Mouse (Mus musculus): ENCODE results near the gene C2cd3.

DNA sequence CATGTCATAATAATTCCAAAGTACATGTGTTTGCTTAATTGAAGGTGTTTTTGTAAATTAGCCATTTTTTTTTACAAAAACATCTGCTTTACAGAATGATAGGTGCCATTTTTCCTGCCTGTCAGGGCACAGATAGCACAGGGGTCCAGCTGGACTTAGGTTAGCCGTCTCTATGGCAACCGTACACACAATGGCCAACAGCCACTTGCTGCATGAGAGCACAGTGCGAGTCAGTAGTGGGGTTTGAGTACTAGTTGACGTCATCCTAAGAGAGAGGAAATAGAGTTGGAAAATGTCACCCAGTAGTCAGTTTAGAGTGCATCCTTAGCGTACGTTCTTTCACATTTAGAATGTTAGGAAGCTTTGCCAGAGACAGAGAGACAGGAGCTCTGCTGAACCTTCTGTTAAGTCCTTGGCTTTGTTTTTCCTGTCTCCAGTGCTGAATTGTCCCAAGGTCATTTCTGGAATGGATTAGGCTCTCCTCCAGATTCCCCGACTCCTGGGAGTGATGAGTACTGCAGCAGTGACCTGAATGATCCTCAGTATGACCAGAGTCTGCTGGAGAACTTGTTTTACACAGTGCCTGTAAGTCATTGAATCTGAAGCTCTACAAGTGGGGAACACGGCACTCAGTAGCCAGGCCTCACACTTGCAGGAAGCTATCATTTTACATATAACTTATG is 27.3 kb downstream of the C2cd3 start:
- TF ChIP-seq MEF2A (IDR thresholded peaks at IDR 0.05; ENCODE audit: extremely low read depth, insufficient replicate concordance, low read depth, low read length, poor library complexity, severe bottlenecking): no peak
- no peak for TF ChIP-seq ZNF384 (IDR thresholded peaks at IDR 0.05; ENCODE audit: low read depth, low read length)
- TF ChIP-seq POLR2A (IDR thresholded peaks at IDR 0.05; ENCODE audit: control insufficient read depth in 1 of 2, insufficient read depth in 1 of 2, low read depth in 1 of 2, low read length in 2 of 2, poor library complexity in 1 of 2): no peak
- no peak for TF ChIP-seq ELF1 (IDR thresholded peaks at IDR 0.05; ENCODE audit: low read depth, low read length)
- no peak for TF ChIP-seq GATA1 (IDR thresholded peaks at IDR 0.05; ENCODE audit: low read depth, low read length)
- no peak for TF ChIP-seq HCFC1 (IDR thresholded peaks at IDR 0.05; ENCODE audit: low read depth, low read length)
- no peak for TF ChIP-seq E2F4 (IDR thresholded peaks at IDR 0.05; ENCODE audit: borderline replicate concordance, low read depth, low read length)
- no peak for TF ChIP-seq MAX (IDR thresholded peaks at IDR 0.05; ENCODE audit: low read length)
